ENCODE assay signal across 9 mouse cellular contexts in genomic region chr3:137322304-137322703, GRCm38 (mm10). TPM values are rescaled to one million over a fixed set of nuclear protein-coding genes. Genes with fewer than 3 reads are reported as not detected.
DNase-seq lines count a peak whose midpoint lies in the region; ATAC-seq lines count a peak whose summit lies in the region.
"Had no signal": no experiment of that assay in that cellular context is flagged by ENCODE, and none has a peak within 500 bp of the region (broad histone marks: within the 10 kb centered on the region; RNA-seq: fewer than 3 reads in every experiment).

No protein-coding gene starts in this region.

- no peak for ATAC-seq in granulocyte monocyte progenitor cell, adult 5-6 weeks (replicated peaks; ENCODE audit: poor library complexity, severe bottlenecking)

- DNase-seq in gastrocnemius, adult 18-20 months (ENCODE audit: low spot score) = peak; percentile 6
- DNase-seq in gastrocnemius, postnatal 10 days = no peak
- DNase-seq in embryo, embryonic 10 days (ENCODE audit: low spot score) = peak; percentile 52
- peak; percentile 16 for DNase-seq in heart, postnatal 4 days
- peak; percentile 54 for DNase-seq in mesoderm, embryonic 11.5 days (ENCODE audit: low read depth, low spot score)
- no peak for DNase-seq in spleen, postnatal 4 days (ENCODE audit: low spot score in 2 of 2)
- DNase-seq in B cell, adult 2 months = no peak

RNA-seq across cellular contexts. Expression of gene Emcn, which starts 18.6 kb away (rescaled TPM):
- 1 to 10 TPM; 7.4 to 8.9 TPM for total RNA-seq in gastrocnemius, adult 18-20 months (2021)
- total RNA-seq in gastrocnemius, postnatal 10 days (2021) = 10 to 100 TPM; 24.4 to 29.0 TPM
- 10 to 100 TPM; 62.9 TPM for total RNA-seq in heart, postnatal 4 days (2021)
- total RNA-seq in granulocyte monocyte progenitor cell, adult 5-6 weeks (2014; fragmentation: Nextera tagmentation) = 0.34 TPM in 1 of 2 replicates, not detected in the other
- 0.57 and 1.7 TPM in 2 replicates for total RNA-seq in granulocyte monocyte progenitor cell, adult 5-6 weeks (2017)
- total RNA-seq: ES-E14 had no signal

Comparison
In these comparisons a context has a peak if more than half of its experiments do, and no peak if none do; other contexts are left out.
1. DNase-seq: peak in gastrocnemius, adult 18-20 months (single experiment), embryo, embryonic 10 days (single experiment), heart, postnatal 4 days (single experiment) and mesoderm, embryonic 11.5 days (single experiment); none in gastrocnemius, postnatal 10 days (single experiment), spleen, postnatal 4 days (0 of 2) and B cell, adult 2 months (0 of 2).